Mouse (Mus musculus): ENCODE data around the gene Lrguk.
A peak's percentile ranks its signal among the peaks of the same experiment; 100 is the strongest.

Lrguk gene

GRCm38 (mm10) chr6:34149066-34149465 is 119.8 kb downstream of the Lrguk start:
- no peak for DNase-seq

DNA sequence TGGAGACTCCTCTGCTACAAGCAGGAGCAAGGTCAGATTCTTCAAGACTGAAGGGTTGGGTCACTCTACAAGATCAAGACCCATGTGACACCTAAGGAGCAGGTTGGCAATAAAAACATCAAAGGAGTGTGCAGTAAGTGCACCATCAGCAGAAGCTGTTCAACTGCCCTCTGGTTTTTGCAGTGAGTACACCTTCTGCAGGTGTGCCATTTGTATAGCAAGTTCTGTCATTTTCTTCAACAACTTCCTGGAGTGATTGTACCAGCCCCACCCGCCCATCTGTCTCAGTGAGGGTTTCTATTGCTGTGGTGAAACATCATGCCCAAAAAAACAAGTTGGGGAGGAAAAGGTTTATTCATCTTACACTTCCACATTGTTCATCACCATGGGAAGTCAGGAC is 120.6 kb downstream of the Lrguk start:
- no peak for DNase-seq

- DNase-seq: no peak
Measured at GRCm38 (mm10) chr6:34153069-34154052, 124.1 kb downstream of the Lrguk start.

- DNase-seq: no peak
Measured at GRCm38 (mm10) chr6:34154202-34154601, 125.0 kb downstream of the Lrguk start.

DNA sequence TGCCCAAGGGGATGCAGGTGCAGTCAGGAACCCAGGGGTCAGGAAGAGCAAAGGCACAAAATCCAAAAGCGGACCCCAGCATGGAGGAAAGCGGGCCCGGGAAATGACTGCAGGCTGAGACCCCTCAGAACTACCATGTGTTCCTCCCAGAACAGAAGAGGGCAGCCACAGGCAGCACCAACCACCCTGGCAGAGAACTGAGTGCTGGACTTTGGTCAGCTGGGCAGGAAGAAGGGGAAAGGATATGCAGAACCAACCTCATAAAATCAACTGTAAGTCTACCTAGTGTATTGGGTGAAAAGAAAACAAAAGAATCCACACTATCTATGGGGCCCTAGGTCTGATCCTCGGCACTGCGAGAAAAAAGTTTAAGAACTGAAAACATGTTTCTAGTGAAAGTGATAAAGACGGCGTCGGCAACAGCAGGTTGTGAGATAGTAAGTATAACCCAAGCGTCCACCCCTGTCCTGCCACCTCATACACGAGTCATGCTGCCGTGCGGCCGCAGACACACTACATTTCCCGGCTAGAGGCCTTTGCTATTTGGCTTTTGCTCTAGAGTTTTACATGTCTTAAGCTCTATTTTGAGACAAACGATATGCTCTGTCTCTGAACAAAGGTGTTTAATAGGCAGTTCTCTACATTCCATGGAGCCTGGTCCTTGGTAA is 126.0 kb downstream of the Lrguk start:
- no peak for DNase-seq

- no peak for DNase-seq
Measured at GRCm38 (mm10) chr6:34156057-34156456, 126.8 kb downstream of the Lrguk start.

- no peak for DNase-seq
Measured at GRCm38 (mm10) chr6:34156841-34157748, 127.8 kb downstream of the Lrguk start.

DNA sequence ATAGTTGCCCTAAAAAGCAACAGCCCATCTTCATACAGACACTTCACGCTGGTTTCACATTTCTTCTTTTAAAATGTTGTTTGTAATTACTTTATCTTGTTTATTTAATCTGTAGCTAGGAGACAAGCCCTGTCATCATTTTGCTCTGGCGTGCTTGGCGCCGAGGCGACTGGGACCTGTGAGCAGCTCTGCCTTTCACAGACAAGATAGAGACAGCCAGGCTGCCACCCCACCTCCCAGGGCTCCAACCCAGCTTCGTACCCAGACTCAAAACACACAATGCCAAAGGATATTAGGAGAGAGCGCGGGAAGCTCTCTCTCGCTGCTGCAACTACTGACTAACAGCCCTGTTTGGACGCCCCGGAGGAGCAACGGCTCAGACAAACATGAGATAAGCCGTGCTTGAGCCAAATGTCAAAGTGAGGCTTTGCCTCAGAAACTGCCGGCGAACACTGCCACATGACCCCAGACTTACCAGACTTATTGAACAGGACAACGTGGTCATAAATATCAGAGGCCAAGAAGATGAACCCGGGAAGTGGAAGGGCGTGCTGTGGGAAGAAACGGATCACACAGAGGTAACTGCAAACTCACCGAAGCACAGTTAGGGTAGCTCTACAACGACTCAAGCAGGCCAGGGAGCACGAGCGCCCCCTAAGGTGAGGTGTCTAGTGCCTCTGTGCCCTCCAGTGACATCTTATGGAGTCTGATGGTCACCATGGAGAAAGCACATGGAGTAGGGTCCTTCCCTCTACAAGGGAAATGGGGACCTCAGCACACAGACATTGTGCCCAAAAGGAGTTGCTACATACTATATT is 131.0 kb downstream of the Lrguk start:
- DNase-seq: no peak

DNA sequence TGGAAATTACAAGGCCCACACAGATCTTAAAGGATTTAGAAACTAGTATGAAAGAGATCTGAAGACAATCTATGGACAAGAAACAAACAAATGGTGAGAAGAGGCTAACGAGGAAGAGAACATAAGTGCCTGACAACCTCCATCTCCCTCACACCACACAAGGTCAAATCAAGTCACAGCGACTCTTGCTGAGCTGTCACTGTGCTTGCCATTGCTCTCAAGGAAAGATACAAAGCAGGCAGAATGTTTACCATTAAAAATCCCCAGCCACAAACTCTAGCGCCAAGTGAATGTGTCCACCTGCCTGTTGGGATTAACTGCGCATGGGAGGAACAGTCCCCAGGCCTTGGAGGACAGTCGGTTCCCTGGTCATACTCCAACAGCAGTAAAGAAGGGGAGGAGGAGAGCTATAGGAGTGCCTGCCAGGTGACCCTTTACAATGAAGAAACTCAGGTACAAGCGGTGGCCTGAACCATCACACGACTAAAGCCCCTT is 131.6 kb downstream of the Lrguk start:
- no peak for DNase-seq

DNA sequence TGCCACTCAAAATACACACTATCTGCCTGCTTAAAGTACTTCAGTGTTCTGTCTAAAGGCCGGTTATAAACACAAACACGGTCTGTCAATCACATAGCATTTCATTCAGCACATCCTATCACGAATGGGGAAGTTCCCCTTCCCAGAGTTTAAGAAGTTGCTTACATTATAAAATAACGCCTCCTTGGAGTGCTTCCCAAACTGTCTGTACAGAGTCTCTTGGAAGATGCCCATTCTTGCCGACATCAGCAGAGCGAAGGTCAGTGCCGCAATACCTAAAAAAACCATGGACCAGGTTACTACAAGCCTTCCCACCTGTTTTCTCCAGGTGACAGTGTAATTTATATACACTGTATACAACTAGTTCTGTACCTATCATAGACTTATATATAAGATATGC is 132.3 kb downstream of the Lrguk start:
- no peak for DNase-seq

DNA sequence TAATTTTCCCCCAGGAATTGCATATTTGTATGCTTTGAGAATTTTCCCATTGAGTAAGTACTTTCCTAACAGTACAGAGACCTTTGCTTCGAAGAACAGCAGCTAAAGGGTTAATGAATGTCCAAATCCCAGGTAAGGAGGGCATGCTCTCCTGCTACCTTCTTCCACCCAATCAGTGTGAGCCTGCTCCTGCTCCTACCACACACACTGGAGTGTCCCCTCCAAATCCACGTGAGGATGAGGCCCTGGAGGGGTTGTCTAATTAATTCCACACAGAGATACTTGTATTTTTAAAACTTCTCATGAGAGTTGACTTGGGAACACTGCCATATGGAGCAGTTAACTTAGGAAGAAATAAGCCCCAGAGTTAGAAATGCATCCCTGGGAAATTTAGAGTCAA is 133.4 kb downstream of the Lrguk start:
- no peak for DNase-seq

DNA sequence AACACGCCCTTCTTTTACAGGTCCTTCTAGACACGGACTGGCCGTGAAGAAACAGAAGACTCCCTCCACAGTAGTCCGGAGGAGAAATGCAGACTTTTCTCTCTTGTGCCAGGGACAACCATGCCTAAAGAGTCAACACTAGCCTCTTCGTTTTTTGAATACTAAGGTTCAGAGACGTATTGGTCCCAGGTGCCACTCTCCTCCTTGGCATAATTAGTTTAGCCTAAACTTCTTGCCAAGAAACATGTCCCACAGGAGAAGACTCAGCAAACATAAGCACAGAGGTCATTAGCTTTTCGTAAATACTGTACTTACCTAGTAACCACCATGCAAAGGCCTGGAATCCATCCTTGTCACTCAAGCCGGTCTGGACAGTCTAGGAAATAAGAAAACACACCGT is 133.8 kb downstream of the Lrguk start:
- no peak for DNase-seq

DNA sequence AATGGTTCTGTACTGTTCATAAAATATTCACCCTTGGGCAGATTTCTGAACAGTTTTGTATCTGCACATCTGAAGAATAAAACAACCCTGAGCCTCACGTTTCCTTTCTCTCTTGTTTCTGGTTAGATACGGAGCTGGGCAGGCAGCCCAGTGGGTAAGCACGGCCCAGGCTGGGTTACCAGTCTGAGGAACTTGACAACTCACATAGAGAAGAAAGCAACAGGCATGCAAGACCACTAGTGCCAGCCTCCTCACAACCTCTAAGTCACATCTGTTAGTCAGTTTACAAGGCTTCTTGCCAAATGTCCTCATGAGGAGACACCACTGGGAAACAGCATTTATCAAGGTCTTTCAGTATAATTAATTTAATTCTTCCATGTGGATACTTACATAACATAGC is 139.6 kb downstream of the Lrguk start:
- DNase-seq: no peak

DNA sequence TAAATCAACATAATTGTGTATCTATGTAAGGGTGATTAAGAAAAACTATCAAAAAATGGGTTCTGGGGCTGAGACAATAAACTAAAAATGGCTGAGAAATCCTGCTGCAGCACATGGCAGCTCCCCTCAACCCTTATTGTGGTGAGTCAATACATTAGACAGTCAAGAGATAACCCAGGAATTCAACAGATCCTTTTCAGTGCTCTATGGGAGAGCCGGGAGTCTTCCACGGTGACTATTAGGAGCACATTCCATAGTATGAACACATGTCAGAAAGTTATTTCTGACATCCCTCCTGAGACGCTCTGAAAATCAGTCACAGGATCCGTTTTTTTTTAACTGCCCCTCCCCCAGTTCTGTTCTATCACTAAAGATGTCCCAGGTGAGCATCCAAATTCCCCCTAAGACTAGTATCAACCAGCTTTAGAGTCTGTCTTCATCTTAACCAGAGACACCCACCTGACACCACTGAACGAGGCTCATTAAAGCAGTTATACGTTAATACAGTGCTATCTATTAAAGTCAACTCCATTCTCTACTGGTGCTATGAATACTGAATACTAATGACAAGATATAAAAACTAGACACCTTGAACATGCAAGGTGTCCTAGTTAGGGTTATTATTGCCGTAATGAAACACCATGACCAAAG is 141.7 kb downstream of the Lrguk start:
- no peak for DNase-seq

DNA sequence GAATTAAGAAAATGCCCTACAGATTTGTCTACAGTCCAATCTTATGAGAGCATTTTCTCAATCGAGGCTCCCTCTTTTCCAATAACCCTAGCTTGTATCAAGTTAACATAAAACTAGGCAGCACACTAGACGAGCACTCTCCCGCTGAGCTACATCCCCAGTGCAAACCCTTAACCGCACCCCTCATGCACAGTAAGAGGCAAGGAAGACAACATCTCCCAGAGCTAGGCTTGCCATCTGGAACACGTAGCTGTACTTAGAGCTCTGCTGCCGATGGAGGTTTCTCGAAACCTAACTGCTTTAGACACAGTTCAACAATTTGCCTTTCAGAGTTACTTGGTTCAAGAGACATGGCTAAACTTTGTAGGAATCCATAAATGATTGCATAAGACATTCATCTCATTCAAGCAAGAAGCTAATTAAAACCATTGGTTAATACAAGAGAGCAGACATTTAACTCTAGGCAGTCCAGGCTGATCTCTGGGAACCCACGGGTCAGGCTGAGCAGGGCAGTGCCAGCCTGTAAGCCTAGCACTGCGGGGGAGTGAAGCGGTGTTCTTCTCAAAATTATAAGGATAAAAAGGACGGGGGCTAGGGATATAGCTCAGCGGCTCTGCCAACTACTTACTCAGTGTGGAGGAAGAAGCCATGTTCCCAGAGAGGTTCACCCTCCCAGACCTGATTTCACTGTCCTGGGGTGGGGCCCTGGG is 142.7 kb downstream of the Lrguk start:
- no peak for DNase-seq

- DNase-seq: no peak
Measured at GRCm38 (mm10) chr6:34173251-34173650, 144.0 kb downstream of the Lrguk start.

GRCm38 (mm10) chr6:34174715-34175114 is 145.5 kb downstream of the Lrguk start:
- DNase-seq: no peak

DNA sequence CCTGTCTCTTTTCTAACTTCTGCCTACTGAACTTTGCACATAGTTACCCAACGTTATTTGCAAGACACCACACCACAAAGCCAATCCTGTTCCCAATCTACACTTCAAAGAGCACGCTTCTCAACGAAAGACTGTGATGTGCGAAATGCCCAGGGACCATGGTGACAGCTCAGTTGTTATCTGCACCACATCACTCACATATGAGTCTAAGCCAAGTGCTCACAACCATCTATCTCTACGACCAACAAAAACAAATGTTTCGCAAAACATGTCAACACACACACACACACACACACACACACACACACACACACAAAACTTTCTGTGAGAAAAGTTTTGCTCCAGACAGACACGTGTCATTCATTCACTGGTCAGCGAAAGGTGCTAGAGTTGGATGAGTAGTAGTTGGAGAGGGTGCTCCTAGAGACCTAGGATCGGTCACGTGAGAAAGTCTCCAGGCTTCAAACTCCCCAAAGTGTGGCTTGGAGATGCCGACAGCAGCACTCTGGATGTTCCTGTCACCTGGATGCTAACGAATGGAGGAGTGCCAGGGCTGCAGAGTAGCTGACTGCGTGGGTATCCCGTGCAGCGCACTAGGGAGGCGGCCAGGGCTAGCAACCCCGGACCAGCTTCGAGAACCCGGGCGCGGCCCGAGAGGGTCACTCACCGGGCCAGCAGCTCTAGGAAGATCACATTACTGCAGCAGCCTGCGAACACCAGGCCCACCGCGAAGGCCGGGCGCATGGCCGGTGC is 147.0 kb downstream of the Lrguk start:
- DNase-seq: no peak

GRCm38 (mm10) chr6:34176864-34177247 is 147.6 kb downstream of the Lrguk start, which contains the start of gene Slc35b4:
Slc35b4 (minus strand) TSS chr6:34177111.
- DNase-seq: peak; percentile 94

DNA sequence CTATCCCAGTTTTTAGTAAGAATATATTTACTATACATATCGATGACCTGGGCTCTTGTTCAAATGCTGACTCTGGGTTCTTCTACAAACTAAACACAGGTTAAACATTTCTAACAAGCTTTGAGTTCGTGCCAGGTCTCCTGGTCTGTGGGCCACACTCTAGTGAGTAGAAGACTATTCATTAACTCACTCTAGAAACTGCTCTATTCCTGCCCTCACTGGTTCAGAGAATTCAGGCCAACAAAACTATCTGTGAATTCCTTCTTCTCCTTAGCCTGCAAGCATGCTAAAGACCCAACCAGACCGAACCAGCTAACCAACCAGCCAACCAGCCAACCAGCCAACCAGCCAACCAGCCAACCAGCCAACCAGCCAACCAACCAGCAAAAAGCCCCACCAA is 149.8 kb downstream of the Lrguk start:
- DNase-seq: no peak
